Mouse (Mus musculus) heart, postnatal 4 days (tissue): ENCODE results near the gene Ranbp10. TPM values are rescaled to one million over a fixed set of nuclear protein-coding genes. Genes with fewer than 3 reads are reported as not detected.

ENCODE experiments used
- DNase-seq: peaks from one replicate; pipeline ENCODE4 v3.0.0; 2021
- total RNA-seq, 2 experiments: library from RNA; stranded (reverse); gene quantifications; 2 replicates each; pipeline ENCODE4 v1.2.3; 2021

The Ranbp10 gene
- 10 to 100 TPM; 22.3 to 23.1 TPM for total RNA-seq

DNA sequence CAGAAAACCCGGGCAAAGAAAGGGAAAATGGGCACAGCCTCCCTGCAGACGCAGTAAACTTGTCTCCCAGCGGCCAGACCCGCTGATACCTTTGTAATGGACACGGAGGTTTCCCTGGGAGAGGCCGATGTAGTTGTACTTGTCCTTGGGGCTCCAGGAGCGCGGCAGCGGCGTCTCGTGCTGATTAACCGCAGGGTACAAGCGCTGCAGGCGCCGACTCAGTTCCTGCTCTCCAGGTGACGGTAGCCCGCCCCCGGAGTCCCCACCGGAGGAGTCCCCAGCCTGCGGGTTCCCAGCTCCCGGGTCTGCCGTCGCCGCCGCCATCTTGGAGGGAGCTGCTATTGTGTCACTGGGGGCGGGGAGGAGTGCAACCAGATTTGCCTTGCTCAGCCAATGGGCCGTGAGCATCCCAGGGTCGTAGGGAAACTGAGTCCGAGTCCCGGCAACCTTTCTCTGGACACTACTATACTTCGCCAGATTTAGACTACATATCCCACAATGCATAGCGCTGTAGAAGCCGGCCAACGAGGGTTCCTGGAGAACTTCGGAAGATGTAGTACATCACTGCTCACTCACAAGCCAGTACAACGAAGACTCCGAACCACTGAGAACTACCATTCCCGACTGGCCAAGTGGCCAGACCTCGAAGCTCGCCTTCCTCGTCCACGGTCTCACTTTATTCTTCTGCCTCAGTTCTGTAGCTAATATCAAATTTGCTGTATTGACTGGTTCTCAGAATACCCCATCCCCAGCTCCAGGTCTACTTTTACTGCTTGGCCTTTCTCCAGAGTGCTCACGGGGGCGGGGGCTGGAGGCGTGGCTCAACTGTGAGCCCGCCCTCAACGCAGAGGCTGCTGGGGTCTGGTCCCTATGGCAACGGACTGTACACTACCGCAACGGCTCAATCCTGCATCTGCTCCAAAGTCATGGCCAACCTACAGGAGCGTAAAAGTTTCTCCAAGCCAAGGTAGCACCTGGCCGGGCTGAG lies at the start of gene Ranbp10, which contains the start of gene Tsnaxip1:
Gene Ranbp10 (minus strand): TSS at position 490 of the 988 bp plus-strand sequence.
Gene Tsnaxip1 (plus strand): TSS at position 871 of the 988 bp plus-strand sequence.
- peak; percentile 96 for DNase-seq

DNA sequence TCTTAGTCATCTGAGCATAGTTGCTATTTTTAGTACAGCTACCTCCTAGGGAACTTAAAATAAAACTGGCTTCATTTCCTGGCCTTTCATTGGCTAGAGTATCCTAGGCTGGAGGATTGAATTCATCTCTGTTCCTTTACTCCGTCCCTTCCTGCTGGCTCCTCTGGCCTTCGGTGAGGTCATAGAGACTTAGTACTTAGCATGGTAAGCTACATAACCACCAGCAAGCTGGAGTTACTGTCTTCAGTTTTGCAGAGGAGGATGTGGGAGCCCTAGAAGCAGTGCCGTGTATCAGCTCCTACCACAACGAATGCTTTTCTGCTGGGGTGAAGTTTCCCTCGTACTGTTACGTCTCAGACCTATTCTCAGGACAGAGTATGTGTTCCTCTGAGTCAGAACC lies 47.2 kb upstream of the Ranbp10 start:
- peak; percentile 42 for DNase-seq

DNA sequence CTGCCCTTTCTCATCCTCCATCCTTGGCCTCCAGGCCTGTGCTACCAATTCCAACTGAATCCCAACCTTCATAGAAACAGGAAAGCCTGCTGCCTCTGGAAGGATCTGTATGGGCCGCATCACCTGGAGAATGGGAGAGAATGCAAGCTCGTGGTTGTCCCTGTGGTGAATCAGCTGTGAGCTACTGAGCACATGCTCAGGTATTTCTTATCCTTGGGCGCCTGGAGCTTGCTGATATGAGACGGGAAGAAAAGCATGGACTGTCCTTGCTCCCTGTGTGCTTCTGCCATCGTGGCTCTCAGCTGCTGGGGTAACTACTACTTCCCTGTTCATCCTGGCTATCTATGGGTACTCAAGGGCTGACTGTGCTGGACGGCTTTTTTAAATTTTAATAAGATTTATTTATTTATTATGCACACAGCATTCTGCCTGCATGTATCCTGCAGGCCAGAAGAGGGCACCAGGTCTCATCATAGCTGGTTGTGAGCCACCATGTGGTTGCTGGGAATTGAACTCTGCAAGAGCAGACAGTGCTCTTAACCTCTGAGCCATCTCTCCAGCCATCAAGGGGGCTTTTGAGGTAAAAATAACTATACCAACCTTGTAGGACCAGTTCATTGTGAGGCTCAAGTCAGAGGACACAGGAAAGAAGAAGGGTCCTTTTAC lies 39.3 kb upstream of the Ranbp10 start:
- DNase-seq, result no peak

DNA sequence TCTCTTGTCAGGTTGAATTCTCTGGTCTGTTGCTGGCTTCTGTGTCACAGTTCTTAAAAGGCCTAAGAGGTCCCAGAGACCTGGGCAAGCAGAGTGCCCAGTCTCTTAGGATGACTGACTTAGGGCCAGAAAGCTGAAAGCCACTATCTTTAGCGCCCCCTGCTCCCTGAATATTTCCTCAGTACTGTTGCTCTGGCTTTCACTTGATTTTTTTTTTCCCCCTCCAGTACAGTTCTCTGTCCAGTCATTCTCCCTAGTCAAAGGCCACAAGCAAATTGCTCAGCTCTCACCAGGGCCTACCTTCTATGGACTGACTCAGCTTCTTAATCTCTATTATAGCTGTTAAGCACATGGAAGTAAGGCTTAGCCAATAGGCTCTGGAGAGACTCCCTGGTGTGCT lies 34.8 kb upstream of the Ranbp10 start:
- no peak for DNase-seq

DNA sequence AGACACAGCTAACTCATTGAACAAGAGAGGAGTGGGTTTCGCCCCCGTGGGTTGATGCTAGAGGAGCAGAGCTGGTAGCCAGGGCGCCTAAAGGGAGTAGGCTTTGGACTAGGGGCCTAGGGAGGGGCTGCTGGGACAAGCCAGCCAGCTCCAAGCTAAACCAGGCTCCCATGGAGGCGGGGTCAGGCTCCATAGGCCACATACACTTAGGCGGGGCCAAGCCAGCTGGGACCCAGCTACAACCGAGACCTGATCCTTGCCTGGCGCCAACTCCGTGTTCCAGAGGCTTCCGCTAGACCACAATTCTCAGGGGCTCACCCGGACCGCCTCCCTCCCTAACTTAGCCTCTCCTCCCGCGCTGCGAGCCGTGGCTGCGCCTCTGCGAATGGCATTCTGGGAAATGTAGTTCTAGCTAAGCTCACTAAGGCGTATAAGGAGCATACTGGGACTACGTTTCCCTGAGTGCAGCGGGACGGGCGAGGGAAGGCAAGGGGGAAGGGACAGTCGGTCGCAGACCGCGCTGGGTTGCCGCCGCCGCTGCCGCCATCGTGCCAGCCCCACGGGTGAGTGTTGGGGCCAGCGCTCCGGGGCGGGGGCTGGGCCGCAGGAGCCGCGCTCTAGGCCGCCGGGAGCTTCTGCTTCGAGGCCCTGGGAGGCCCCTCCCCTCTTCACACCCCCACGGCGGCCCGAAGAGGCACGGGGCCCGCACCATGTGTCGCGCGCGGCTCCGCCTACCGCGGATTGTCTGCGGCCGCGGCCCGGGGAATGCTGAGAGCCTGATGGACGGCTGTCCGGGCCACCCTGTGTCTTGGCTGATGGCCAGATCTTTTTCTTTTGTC lies 33.2 kb upstream of the Ranbp10 start, which contains the start of gene Nutf2:
Gene Nutf2 (plus strand): TSS at position 438 of the 839 bp plus-strand sequence.
- peak; percentile 96 for DNase-seq

DNA sequence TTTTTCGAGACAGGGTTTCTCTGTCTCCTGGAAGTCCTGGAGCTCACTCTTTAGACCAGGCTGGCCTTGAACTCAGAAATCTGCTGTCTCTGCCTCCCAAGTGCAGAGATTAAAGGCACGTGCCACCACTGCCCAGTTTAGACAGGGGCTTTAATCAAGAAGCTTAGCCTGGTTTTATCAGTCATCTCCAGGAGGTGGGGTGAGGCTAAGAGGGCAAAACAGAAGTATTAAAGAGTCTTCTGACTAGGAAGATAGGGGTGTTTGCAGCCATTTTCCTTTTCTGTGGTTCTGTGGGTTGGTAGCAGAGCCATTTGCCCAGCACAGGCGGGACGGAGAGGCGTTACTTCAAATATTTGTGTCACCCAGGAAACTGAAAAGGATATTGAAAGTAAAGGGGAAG lies 32.2 kb upstream of the Ranbp10 start:
- DNase-seq, result no peak

DNA sequence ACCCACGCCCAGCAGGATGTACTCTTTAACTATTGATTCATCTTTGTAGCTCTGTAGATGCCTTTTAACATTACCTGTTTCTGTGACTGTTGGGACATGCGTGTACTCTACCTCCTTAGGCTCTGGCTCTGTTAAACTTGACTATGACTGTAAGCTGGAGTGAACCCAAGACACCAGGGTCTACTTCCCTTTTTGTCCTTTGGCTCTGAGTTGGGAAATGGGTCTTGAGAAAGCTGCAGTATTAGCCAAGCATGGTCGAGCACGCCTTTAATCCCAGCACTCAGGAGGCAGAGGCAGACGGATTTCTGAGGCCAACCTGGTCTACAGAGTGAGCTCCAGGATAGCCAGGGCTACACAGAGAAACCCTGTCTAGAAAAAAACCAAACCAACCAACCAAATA lies 31.3 kb upstream of the Ranbp10 start:
- no peak for DNase-seq

DNA sequence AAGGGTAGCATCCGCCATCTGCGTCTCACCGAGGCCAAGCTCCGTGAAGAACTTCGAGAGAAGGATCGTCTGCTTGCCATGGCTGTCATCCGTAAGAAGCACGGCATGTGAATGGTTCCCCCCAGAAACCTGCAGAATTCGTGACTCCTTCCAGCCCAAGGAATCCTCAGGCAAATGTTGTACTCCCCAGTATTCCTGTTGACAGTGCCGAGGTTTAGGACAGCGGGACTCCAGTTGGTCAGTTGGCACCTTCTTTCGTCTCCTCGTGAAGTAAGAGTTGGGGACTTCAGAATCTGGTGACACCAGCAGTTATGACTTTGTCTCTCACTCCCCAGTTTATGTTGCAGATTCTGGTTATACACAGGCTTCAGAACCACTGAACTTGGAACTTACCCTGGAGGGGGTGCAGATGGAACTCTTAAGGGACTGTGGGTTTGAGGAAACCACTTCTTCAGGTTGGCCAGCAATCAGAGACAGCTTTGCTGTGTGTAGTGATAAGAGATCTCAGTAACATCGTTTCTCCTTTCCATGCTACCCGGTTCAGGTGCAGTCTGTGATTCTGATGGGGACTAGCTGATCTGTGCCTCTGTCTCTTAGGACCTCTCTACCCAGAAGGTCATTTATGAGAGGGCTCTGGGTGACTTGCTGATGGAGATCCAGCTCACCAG lies 29.2 kb upstream of the Ranbp10 start:
- no peak for DNase-seq

DNA sequence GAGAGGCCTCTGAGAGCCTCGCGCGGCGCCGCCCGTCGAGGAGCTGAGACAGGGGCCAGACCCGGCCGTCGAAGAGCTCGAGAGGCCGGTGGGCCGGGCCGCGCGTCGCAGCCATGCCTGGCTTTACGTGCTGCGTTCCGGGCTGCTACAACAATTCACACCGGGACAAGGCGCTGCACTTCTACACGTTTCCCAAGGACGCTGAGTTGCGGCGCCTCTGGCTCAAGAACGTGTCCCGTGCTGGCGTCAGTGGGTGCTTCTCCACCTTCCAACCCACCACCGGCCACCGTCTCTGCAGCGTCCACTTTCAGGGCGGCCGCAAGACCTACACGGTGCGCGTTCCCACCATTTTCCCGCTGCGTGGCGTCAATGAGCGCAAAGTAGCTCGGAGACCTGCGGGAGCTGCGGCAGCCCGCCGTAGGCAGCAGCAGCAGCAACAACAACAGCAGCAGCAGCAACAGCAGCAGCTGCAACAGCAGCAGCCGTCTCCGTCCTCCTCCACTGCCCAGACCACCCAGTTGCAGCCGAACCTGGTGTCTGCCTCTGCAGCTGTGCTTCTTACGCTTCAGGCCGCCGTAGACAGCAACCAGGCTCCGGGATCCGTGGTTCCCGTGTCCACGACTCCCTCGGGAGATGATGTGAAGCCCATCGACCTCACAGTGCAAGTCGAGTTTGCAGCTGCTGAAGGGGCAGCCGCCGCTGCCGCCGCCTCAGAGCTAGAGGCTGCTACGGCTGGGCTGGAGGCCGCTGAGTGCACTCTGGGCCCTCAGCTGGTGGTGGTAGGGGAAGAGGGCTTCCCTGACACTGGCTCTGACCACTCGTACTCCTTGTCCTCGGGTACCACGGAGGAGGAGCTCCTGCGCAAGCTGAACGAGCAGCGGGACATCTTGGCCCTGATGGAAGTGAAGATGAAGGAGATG lies 28.4 kb upstream of the Ranbp10 start:
- DNase-seq, result peak; percentile 62

DNA sequence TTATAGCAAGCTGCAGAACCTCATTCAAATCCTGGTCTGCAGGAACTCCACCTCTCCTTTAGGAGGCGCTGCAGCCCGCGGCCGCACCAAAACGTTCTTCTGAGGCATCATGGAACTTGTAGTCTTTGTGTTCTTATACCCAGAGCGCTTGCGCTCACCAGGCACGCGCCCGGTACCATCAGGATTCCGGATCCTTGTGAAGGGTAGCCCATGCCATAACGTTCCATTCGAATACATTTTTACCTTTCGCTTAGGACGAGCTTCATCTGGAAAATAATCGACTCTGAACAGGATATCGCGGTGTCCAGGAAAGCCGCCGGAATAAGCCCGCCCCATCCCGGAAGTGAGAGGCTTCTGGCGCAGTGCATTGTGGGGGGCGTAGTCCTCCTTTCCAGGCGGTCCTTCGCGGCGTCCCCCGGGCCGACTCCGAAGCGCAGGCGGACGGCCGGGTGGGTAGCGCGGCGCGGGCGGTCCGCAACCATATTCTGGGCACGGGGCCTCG lies 27.6 kb upstream of the Ranbp10 start, which contains the start of gene Thap11:
Gene Thap11 (plus strand): TSS at position 418 of the 502 bp plus-strand sequence.
- DNase-seq, result peak; percentile 95

DNA sequence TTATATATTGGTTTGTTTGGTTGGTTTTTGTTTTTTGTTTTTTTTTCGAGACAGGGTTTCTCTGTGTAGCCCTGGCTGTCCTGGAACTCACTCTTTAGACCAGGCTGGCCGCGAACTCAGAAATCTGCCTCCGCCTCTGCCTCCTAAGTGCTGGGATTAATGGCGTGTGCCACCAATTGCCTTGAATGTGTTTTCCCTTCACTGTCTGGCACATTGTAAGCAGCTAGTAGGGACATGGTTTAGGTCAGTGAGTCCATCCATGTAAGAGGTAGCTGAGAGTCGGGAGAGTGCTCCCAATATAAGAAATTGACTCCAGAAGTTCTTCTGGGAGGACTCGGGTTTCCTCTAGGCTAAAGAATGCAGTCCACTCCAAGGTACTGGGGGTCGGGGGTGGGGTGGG lies 27.2 kb upstream of the Ranbp10 start:
- DNase-seq, result no peak

DNA sequence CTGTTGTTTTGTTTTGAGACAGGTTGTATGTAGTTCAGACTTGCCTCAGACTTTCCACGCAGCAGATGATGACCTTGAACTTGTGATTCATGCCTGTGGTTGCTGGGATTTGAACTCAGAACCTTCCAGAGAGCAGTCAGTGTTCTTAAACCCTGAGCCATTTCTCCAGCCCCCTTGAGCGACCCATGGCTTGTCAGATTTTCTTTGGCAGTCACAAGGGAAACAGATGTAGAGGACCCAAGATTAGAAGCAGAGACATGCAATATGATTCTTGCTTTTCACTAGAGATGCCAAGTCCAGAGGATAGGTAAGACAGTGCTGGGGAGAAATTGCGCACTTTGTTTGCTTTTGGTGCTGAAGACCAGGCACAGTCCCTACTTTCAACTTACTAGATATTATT lies 26.0 kb upstream of the Ranbp10 start, which contains the start of gene Cenpt:
Gene Cenpt (minus strand): TSS at position 101 of the 400 bp plus-strand sequence.
- DNase-seq, result no peak

DNA sequence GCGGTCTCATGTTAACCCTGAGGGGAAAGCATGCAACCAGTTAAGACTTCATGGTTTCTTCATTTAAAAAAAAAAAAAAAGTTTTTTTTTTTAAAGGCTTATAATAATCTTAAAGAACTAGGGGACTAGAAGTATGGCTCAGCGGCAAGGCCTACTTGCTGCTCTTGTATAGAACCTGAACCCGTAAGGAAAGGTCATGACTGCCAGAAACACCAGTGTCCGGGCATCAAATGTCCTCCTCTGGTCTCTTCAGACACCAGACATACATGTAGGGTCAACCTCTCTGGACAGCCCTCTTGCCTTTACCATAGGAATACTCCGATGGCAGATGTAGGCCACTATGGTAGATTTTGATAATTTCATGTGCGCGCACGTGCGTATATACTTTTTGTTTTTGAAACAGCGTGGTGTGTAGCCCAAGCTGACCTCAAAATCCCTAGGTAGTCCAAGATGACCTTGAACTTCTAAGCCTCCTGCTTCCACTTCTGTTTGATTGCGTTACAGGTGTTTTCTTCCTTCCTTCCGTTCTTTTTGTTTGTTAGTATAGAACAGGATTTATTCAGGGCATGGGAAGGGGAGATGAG lies 25.1 kb upstream of the Ranbp10 start:
- no peak for DNase-seq

DNA sequence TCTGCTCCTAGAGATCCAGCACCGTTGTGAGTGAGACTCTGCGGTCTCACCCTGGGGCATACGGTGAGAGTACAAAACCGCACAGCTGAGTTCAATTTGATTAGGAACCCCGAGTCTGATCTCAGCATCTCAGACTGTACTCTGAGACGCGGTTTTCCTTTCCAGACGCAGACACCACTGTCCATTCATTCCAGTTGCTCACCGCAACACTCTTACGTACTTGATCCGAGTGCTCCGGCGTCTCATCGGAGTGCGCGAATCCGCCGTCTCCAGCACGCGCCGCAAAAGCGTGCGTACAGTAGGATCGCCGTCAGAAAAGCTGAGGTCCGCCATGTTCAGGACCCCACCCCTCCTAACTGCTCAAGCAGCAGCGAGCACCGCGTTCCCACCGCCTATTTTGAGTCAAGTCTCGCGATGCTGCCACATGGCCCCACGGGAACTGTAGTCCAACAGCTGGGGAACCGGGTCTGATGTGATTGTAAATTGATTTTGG lies 24.5 kb upstream of the Ranbp10 start:
- peak; percentile 93 for DNase-seq

DNA sequence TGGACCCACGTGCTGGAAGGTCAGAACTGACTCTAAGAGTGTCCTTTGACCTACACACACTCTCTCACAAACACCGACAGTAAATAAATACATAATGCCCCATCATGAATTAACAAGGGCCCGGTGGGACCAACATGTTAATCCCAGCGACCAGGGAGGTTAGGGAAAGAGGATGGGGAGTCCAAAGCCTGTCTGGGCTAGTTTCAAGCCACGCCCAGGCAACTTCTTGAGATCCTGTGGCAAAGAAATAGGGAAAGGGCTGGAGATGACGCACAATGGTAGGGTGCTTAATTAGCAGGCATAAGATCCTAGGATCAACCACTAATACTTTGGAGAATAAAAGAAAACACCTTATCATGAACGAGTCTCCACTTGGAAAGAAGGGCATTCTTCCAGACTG lies 23.5 kb upstream of the Ranbp10 start:
- no peak for DNase-seq

DNA sequence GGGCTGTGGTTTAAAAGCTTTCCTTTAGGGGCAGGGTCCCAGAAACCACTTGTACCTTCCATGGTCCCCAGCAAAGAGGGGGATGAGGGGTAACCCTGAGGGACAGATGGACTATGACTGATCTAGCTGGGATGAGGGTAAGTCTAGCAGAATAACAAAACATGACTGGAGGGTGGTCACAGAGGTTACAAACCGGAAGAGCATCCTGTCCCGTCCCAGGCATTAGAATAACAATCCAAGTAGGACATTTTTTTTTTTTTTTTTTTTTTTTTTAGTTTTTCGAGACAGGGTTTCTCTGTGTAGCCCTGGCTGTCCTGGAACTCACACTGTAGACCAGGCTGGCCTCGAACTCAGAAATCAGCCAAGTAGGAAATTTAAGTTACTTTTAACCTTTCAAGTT lies 22.9 kb upstream of the Ranbp10 start:
- DNase-seq, result no peak

DNA sequence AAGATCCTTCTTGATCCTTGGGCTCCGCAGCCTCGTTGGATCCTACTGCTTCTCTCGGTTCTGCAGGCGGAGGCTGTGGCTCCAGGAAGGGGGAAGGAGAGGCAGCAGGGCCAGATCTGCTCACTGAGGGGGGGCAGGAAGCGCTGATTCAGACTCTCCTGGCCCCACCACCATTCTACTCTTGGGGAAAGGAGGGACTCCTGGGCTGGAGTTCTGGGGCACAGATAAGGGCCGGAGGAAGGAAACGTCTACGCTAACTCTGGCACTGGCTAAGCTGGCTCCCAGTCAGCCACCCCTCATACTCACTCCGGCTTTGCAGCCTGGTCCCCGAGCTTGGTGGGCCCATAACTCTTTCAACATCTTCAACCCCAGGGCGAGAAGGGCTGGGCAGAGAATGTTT lies 19.5 kb upstream of the Ranbp10 start:
- peak; percentile 18 for DNase-seq

DNA sequence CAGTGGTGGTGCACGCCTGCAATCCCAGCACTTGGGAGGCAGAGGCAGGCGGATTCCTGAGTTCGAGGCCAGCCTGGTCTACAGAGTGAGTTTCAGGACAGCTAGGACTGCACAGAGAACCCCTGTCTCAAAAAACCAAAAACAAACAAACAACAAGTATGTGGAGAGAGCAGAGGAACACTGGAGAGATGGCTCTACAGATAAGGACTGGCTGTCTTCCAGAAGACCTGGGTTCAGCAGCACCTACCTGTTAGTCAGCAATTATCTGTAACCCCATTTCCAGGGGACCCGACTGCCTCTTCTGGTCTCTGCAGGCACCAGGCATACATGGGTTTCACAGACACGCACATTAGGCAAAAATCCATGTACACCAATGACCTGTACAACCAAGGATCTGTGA lies 12.1 kb upstream of the Ranbp10 start:
- no peak for DNase-seq

DNA sequence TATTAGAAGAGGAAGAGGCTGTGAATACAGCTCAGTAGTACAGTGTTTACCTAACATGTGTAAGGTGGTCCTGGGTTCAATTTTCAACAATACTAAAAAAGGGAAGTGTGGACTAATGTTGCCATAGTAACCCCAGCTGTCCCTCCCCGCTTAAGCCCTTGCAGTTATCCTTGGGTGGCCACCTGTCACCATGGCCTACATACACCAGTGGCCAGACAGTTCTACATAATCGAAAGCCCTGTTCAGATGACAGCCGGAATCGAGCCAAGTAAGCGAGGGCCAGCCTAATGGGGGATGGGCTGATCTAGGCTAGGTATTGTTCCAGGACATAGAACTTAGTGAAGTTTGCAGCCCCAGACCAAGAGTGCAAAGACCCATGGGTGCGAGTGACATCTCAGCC lies 9.8 kb upstream of the Ranbp10 start:
- DNase-seq, result no peak

DNA sequence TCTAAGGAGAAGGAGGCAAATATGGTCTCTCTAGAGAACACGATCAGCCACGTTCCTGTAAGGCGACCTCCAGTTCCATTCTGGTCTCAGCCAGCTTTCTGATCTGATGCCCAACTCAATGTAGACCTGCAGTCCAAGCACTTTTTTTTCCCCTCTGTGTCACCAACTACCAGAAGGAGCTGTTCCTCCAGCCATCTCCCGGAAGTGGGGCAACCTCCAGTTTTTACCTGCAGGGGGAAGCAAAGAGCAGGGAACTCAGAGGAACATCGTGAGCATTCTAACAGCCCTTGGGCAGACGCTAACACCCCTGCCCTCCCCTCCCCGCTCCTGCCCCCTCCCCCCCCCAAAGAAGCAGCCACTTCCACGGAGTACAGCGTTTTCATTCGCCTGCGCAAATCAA lies 8.2 kb upstream of the Ranbp10 start:
- peak; percentile 85 for DNase-seq
